Mouse (Mus musculus): ENCODE results near the gene Abhd17c.
A peak's percentile ranks its signal among the peaks of the same experiment; 100 is the strongest.

The Abhd17c gene

DNA sequence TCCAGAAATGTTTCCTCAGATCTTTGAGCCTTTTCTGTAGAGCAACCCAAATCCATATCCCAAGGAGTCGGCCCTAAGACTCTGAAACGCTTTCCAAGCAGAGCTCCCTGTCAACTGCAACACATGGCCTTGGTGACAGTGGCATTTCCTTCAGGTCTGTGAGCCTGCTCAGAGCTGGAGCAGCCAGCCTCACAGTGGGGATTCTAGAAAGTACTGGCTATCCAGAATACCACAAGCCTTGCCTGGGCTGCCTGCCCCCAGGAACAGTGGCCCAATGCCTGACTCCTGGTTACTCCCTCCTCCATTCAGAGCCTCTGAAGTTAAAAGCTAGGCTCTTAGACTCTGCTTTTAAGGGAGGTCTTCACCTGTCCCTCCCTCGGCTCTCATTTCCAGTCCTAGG lies 77.8 kb downstream of the Abhd17c start:
- peak in 1 of 2 experiments; percentile 26 for DNase-seq

DNA sequence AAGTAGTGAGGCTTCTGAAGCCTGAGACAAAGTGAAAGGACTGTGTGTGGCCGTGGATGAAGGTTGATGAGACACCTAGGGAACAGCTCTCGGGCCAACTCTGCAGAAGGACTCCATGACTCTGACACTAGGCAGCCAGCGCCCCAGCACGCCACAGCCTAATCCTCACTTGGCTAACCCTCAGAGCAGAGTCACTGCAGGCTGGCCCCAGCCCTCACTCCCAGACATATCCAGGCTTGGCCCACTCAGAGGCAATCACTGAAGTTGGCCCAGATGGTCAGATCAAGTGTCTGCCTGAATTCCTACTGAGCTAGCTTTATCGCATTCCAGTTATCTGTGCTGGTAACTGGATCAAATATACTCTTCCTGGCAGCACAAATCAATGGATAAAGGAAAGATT lies 82.8 kb downstream of the Abhd17c start:
- DNase-seq: peak; percentile 81 to 88

DNA sequence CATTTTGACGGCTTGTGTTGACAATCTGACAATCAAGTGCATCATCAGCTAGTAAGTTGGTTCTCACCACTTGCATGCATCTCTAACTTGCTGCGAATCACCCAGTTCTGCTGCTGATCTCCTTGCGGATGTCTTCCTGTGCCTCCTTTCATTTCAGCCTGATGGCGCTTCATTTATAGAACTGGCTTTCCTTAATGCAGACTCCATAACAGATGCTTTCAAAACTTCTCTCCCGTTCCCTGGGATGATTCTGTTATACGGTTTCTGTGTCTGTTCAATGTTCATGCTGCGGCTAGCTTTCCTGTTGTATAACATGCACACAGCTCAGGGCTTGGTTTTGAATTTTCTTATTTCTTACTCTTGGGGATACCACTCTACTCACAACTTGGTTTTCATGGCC lies 91.9 kb downstream of the Abhd17c start:
- DNase-seq: no peak

All from cerebellum, adult 18-20 months (tissue).